Mouse (Mus musculus) lung, adult 2 months (tissue): ENCODE results near the gene Cdhr4.

ENCODE experiments used
- CTCF ChIP-seq: fragments of 200-500 bp; IDR thresholded peaks from 2 replicates; pipeline ENCODE4 v1.5.1; 2011; ENCODE audit warnings: mild to moderate bottlenecking, low read length, control low read depth; ENCODE audit not compliant: insufficient read depth
- POLR2A ChIP-seq: fragments of 200-500 bp; IDR thresholded peaks from 2 replicates; pipeline ENCODE4 v1.6.1; 2011; ENCODE audit warnings: low read depth, mild to moderate bottlenecking, control low read depth, low read length, borderline replicate concordance; ENCODE audit errors: extremely low read depth

DNA sequence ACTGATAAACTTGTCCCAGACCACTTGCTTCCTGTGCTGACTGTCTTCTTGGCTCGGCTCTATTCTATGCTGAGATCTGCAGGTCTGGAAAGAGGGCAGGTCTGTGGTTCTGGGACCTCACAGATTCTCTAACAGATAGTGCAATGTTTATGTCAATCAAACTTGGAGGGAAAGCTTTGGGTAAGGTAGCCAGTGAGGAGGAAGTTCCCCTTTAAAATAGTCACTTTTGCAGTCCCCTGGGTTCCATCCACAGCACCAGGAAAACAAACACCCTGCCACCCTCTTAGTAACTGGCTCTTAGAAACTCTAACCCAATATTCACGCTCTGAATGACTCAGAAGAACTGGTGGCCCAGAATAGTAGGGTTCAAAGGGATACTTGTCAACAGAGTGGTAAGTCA lies 2.2 kb downstream of the Cdhr4 start:
- no peak for TF ChIP-seq CTCF
- TF ChIP-seq POLR2A = no peak
